Mouse (Mus musculus) liver, adult 2 months (tissue): Measurements from ENCODE around the gene Dct.

ENCODE experiments used
- CTCF ChIP-seq: fragments of 200-500 bp; IDR thresholded peaks from 2 replicates; pipeline ENCODE4 v1.5.1; 2011; ENCODE audit warnings: low read depth, low read length, control low read depth
- POLR2A ChIP-seq: fragments of 200-500 bp; IDR thresholded peaks from 2 replicates; pipeline ENCODE4 v1.6.1; 2011; ENCODE audit warnings: low read length, control low read depth; ENCODE audit not compliant: insufficient read depth; ENCODE audit errors: extremely low read depth

GRCm38 (mm10) chr14:118051975-118052630, at the start of gene Dct:
- TF ChIP-seq POLR2A (no peak), CTCF (no peak)
